Mouse (Mus musculus): ENCODE measurements at regions not wholly inside any gene's neighbourhood (a gene's known extent, or its start where the extent isn't known, plus 50 kb on each side); places are given as distances from the start of the nearest gene placed in this dataset.

DNA sequence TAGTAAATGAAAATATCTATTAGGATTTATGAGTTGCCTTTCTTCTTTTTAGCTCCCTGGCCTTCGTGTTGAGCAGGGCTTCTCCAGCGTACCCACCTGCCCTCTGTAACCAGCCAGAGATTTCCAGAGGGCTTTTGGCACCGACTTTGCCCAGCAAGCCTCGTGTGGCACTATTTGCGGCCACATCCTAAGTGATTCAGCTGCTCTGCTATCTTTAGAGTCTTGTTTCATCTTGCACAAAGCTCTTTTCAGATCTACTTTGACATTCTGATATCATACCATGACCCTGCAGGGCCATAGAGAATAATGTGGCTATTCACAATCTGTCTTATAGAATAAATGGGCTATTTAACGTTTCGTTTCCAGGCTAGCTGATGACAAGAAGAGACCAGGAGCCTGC, 115.4 kb upstream of the Ddhd1 start:
- TF ChIP-seq CTCF (IDR thresholded peaks at IDR 0.05; ENCODE audit: low read depth, low read length), result no peak
- TF ChIP-seq POLR2A (IDR thresholded peaks at IDR 0.05; ENCODE audit: borderline replicate concordance, low read depth, low read length), result no peak

Measured in bone marrow macrophage, adult 2 months (primary cell).